Mouse (Mus musculus): Measurements from ENCODE around the gene Abcc5. TPM values are rescaled to one million over a fixed set of nuclear protein-coding genes. Genes with fewer than 3 reads are reported as not detected.

The Abcc5 gene
- polyA plus RNA-seq, 1 experiment, result 19.1 TPM

- TF ChIP-seq POLR2A (IDR thresholded peaks at IDR 0.05; ENCODE audit: low read depth, low read length), result no peak
- TF ChIP-seq CTCF (IDR thresholded peaks at IDR 0.05; ENCODE audit: extremely low read depth, insufficient read length, insufficient replicate concordance, low read depth, low read length), result no peak
Measured at GRCm38 (mm10) chr16:20422938-20423730, 3.1 kb downstream of the Abcc5 start.

DNA sequence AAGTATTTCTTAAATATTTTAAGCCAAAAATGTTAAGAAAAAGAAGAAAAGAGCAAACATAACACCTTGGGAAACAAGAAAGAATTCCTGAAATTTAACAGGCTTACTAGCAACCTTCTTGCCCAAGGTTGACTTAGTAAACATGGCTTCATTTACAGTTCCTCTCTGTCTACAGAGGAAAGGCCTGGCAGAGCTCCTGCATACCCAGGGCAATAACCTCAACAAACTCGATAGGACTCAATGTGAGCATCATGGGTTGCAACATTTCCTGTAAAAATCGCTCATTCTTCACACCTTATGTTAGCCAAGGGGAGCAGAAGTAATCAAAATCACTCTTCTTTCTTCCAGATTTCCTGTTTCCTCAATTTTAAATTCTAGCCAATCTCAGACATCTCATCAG lies 8.1 kb downstream of the Abcc5 start:
- Histone ChIP-seq H3K4me1 (ENCODE audit: control insufficient read depth, insufficient read depth, insufficient read length, low read length) (no peaks in the 10 kb centered on the region), H3K4me3 (ENCODE audit: low read depth, low read length) (no peak overlapping the region), H3K27me3 (ENCODE audit: control insufficient read depth, insufficient read depth, low read length) (no peaks in the 10 kb centered on the region), H3K36me3 (ENCODE audit: control insufficient read depth, insufficient read depth, low read length) (no peaks in the 10 kb centered on the region), H3K27ac (ENCODE audit: insufficient read depth, low read depth, low read length) (no peak overlapping the region)
- 61% methylated on average over 2 of the region's 2 CpGs for WGBS
- no peak for TF ChIP-seq POLR2A (IDR thresholded peaks at IDR 0.05; ENCODE audit: low read depth, low read length)
- TF ChIP-seq CTCF (IDR thresholded peaks at IDR 0.05; ENCODE audit: extremely low read depth, insufficient read length, insufficient replicate concordance, low read depth, low read length), result no peak

More at GRCm38 (mm10) chr16:20422938-20423730, 3.1 kb downstream of the Abcc5 start:
- Histone ChIP-seq H3K36me3 (ENCODE audit: control insufficient read depth, insufficient read depth, low read length) (no peaks in the 10 kb centered on the region), H3K27me3 (ENCODE audit: control insufficient read depth, insufficient read depth, low read length) (no peaks in the 10 kb centered on the region), H3K27ac (ENCODE audit: insufficient read depth, low read depth, low read length) (no peak overlapping the region), H3K4me1 (ENCODE audit: control insufficient read depth, insufficient read depth, insufficient read length, low read length) (peaks cover 4% of the 10 kb centered on the region; the same call in 1 of the 2 replicates), H3K4me3 (ENCODE audit: low read depth, low read length) (no peak overlapping the region)
- 70% methylated on average over 6 of the region's 6 CpGs for WGBS

GRCm38 (mm10) chr16:20416262-20416661 lies 9.9 kb downstream of the Abcc5 start:
- H3K4me1 ChIP-seq (ENCODE audit: control insufficient read depth, insufficient read depth, insufficient read length, low read length), result no peaks in the 10 kb centered on the region
- H3K27ac ChIP-seq (ENCODE audit: insufficient read depth, low read depth, low read length), result no peak overlapping the region
- no peaks in the 10 kb centered on the region for H3K27me3 ChIP-seq (ENCODE audit: control insufficient read depth, insufficient read depth, low read length)
- no peak for TF ChIP-seq CTCF (IDR thresholded peaks at IDR 0.05; ENCODE audit: extremely low read depth, insufficient read length, insufficient replicate concordance, low read depth, low read length)
- TF ChIP-seq POLR2A (IDR thresholded peaks at IDR 0.05; ENCODE audit: low read depth, low read length), result no peak
- 93% methylated on average over 2 of the region's 2 CpGs for WGBS
- H3K36me3 ChIP-seq (ENCODE audit: control insufficient read depth, insufficient read depth, low read length), result no peaks in the 10 kb centered on the region
- H3K4me3 ChIP-seq (ENCODE audit: low read depth, low read length), result no peak overlapping the region

GRCm38 (mm10) chr16:20415804-20416203 lies 10.4 kb downstream of the Abcc5 start:
- no peak overlapping the region for H3K4me3 ChIP-seq (ENCODE audit: low read depth, low read length)
- TF ChIP-seq POLR2A (IDR thresholded peaks at IDR 0.05; ENCODE audit: low read depth, low read length), result no peak
- TF ChIP-seq CTCF (IDR thresholded peaks at IDR 0.05; ENCODE audit: extremely low read depth, insufficient read length, insufficient replicate concordance, low read depth, low read length), result no peak
- no peaks in the 10 kb centered on the region for H3K36me3 ChIP-seq (ENCODE audit: control insufficient read depth, insufficient read depth, low read length)
- no peaks in the 10 kb centered on the region for H3K27me3 ChIP-seq (ENCODE audit: control insufficient read depth, insufficient read depth, low read length)
- H3K4me1 ChIP-seq (ENCODE audit: control insufficient read depth, insufficient read depth, insufficient read length, low read length), result no peaks in the 10 kb centered on the region
- H3K27ac ChIP-seq (ENCODE audit: insufficient read depth, low read depth, low read length), result no peak overlapping the region
- 60% methylated on average over 6 of the region's 6 CpGs for WGBS

DNA sequence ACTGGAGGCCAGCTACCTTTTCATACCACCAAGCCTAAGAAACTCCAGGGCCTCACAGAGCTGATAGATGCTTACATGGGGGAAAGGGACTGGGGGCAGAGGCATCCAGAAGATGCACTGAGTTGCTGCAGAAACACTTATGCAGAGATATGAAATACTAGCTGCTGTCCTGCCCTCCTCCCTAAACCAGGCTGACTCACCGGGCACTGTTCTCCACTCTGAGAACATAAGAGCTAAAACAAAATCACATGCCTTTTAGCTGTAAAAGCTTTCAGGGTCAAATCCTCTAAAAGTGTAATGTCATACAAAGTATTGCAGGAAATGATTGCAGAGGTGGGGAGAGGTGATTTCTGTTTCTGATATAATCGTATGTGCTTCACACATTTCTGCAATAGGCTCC lies 11.0 kb downstream of the Abcc5 start:
- no peak overlapping the region for H3K27ac ChIP-seq (ENCODE audit: insufficient read depth, low read depth, low read length)
- no peaks in the 10 kb centered on the region for H3K27me3 ChIP-seq (ENCODE audit: control insufficient read depth, insufficient read depth, low read length)
- no peak overlapping the region for H3K4me3 ChIP-seq (ENCODE audit: low read depth, low read length)
- WGBS, result 70% methylated on average over 2 of the region's 2 CpGs
- no peaks in the 10 kb centered on the region for H3K4me1 ChIP-seq (ENCODE audit: control insufficient read depth, insufficient read depth, insufficient read length, low read length)
- no peaks in the 10 kb centered on the region for H3K36me3 ChIP-seq (ENCODE audit: control insufficient read depth, insufficient read depth, low read length)
- no peak for TF ChIP-seq POLR2A (IDR thresholded peaks at IDR 0.05; ENCODE audit: low read depth, low read length)
- TF ChIP-seq CTCF (IDR thresholded peaks at IDR 0.05; ENCODE audit: extremely low read depth, insufficient read length, insufficient replicate concordance, low read depth, low read length), result no peak

GRCm38 (mm10) chr16:20413870-20414331 lies 12.3 kb downstream of the Abcc5 start:
- Histone ChIP-seq H3K27me3 (ENCODE audit: control insufficient read depth, insufficient read depth, low read length) (no peaks in the 10 kb centered on the region), H3K36me3 (ENCODE audit: control insufficient read depth, insufficient read depth, low read length) (no peaks in the 10 kb centered on the region), H3K4me1 (ENCODE audit: control insufficient read depth, insufficient read depth, insufficient read length, low read length) (no peaks in the 10 kb centered on the region), H3K4me3 (ENCODE audit: low read depth, low read length) (no peak overlapping the region), H3K27ac (ENCODE audit: insufficient read depth, low read depth, low read length) (no peak overlapping the region)
- WGBS, result 33% methylated on average over 2 of the region's 2 CpGs
- TF ChIP-seq CTCF (IDR thresholded peaks at IDR 0.05; ENCODE audit: extremely low read depth, insufficient read length, insufficient replicate concordance, low read depth, low read length) (no peak), POLR2A (IDR thresholded peaks at IDR 0.05; ENCODE audit: low read depth, low read length) (no peak)

DNA sequence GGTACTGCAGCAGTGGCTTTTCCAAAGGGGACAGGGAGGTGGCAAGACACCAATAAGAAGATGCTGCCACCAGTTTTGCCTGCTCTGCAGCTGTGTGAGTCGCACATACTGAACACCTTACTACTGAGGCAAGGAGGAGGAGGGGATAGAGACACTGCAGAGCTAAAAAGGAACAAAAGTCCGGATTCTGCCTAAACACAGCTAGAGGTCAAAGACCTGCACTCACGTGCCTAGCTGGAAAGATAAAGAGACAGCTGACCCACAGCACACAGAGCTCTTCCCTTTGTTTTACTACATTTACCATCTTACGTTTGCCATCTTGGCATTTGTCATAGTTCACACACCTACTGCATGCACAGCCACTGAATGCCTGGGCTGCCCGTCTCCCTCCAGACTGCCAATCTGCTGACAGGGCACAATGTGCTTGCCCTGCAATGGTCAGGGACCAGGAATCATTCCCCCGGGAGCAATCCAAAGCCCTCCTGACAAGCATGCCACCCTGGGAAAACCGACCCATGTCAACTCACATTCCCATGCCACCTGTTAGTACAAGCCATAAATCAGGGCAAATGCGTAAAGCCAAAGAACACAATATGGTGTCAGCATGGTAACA lies 14.1 kb downstream of the Abcc5 start:
- 77% methylated on average over 8 of the region's 8 CpGs for WGBS
- H3K27ac ChIP-seq (ENCODE audit: insufficient read depth, low read depth, low read length), result no peak overlapping the region
- no peak for TF ChIP-seq CTCF (IDR thresholded peaks at IDR 0.05; ENCODE audit: extremely low read depth, insufficient read length, insufficient replicate concordance, low read depth, low read length)
- TF ChIP-seq POLR2A (IDR thresholded peaks at IDR 0.05; ENCODE audit: low read depth, low read length), result no peak
- no peak overlapping the region for H3K4me3 ChIP-seq (ENCODE audit: low read depth, low read length)
- no peaks in the 10 kb centered on the region for H3K36me3 ChIP-seq (ENCODE audit: control insufficient read depth, insufficient read depth, low read length)
- no peaks in the 10 kb centered on the region for H3K27me3 ChIP-seq (ENCODE audit: control insufficient read depth, insufficient read depth, low read length)
- H3K4me1 ChIP-seq (ENCODE audit: control insufficient read depth, insufficient read depth, insufficient read length, low read length), result no peaks in the 10 kb centered on the region
